Mouse (Mus musculus) midbrain, embryonic 14.5 days (tissue): ENCODE data around the gene Vmn1r72. TPM values are rescaled to one million over a fixed set of nuclear protein-coding genes. Genes with fewer than 3 reads are reported as not detected.
"Not testable (repeated sequence)": the region's sequence is repeated elsewhere in the genome, so short reads cannot be mapped to it uniquely, and the experiment has no call there.

ENCODE experiments used
- ATAC-seq: fragments of 200-750 bp; cut with Nextera tagmentation; 2 replicates; pipeline ENCODE4 v1.8.0; 2017; ENCODE audit warnings: moderate number of reproducible peaks, moderate library complexity; ENCODE audit not compliant: low FRiP score, low TSS enrichment
- DNase-seq: peaks from one replicate; pipeline ENCODE4 v3.0.0-alpha.2; 2015
- H3K27ac ChIP-seq: fragments of 300-500 bp; sonication (generic); replicated peaks from 2 replicates; pipeline ENCODE4 v1.5.1; 2014; ENCODE audit warnings: mild to moderate bottlenecking, low read depth, low read length, moderate library complexity
- H3K27me3 ChIP-seq: fragments of 300-500 bp; sonication (generic); 2 replicates; pipeline ENCODE4 v1.6.1; 2014; ENCODE audit warnings: low read length, control low read depth, mixed read lengths; ENCODE audit not compliant: control insufficient read depth, insufficient read depth
- H3K36me3 ChIP-seq: fragments of 300-500 bp; sonication (generic); 2 replicates; pipeline ENCODE4 v1.6.1; 2014; ENCODE audit warnings: low read length, control low read depth; ENCODE audit not compliant: control insufficient read depth, insufficient read depth
- H3K4me1 ChIP-seq: fragments of 300-500 bp; sonication (generic); 2 replicates; pipeline ENCODE4 v1.6.1; 2014; ENCODE audit warnings: mild to moderate bottlenecking, antibody characterized with exemption, low read length, control low read depth; ENCODE audit not compliant: control insufficient read depth, insufficient read depth
- H3K4me2 ChIP-seq: fragments of 300-500 bp; sonication (generic); 2 replicates; pipeline ENCODE4 v1.6.1; 2014; ENCODE audit warnings: mild to moderate bottlenecking, low read length, moderate library complexity
- H3K4me3 ChIP-seq: fragments of 300-500 bp; sonication (generic); replicated peaks from 2 replicates; pipeline ENCODE4 v1.5.1; 2014; ENCODE audit warnings: low read depth, low read length
- H3K9ac ChIP-seq: fragments of 300-500 bp; sonication (generic); replicated peaks from 2 replicates; pipeline ENCODE4 v1.6.1; 2014; ENCODE audit warnings: mild to moderate bottlenecking, low read length, moderate library complexity
- H3K9me3 ChIP-seq: fragments of 300-500 bp; sonication (generic); 2 replicates; pipeline ENCODE4 v1.6.1; 2016; ENCODE audit warnings: low read length, control low read depth, mixed read lengths; ENCODE audit not compliant: control insufficient read depth
- WGBS: fragments of 180-500 bp; shearing (Covaris S2); extraction: QIAGEN DNeasy Blood & Tissue Kit; methylation state at CpG from one replicate; pipeline ENCODE4 v1.1.7; 2014; 5-methylcytosine and 5-hydroxymethylcytosine counted together
- polyA plus RNA-seq: library from polyadenylated mRNA; unstranded; fragments of >200 nt; fragmentation: Nextera tagmentation; extraction: Ambion mirVana; gene quantifications from 2 replicates; pipeline ENCODE4 v1.2.1, GENCODE M21; 2014

The Vmn1r72 gene
- not detected in 2 replicates for polyA plus RNA-seq

- not testable (repeated sequence) for H3K4me3 ChIP-seq, ATAC-seq
Observed at GRCm38 (mm10) chr7:11680047-11680446, at the start of gene Vmn1r72. Vmn1r72 (minus strand) TSS chr7:11680147.

GRCm38 (mm10) chr7:11617082-11617481 lies 62.9 kb downstream of the Vmn1r72 start:
- not testable (repeated sequence) for ATAC-seq, H3K4me1 ChIP-seq
- 10% methylated on average over 8 of the region's 8 CpGs for WGBS

More at GRCm38 (mm10) chr7:11680047-11680446, at the start of gene Vmn1r72:
- H3K27ac ChIP-seq, H3K27me3 ChIP-seq, H3K4me1 ChIP-seq, H3K9ac ChIP-seq, H3K36me3 ChIP-seq, H3K4me2 ChIP-seq, DNase-seq: not testable (repeated sequence)
- peaks cover 24% of the 10 kb centered on the region for H3K9me3 ChIP-seq

More at GRCm38 (mm10) chr7:11617082-11617481, 62.9 kb downstream of the Vmn1r72 start:
- not testable (repeated sequence) for H3K27ac ChIP-seq, H3K27me3 ChIP-seq, H3K9ac ChIP-seq, H3K36me3 ChIP-seq, DNase-seq, H3K4me2 ChIP-seq, H3K9me3 ChIP-seq, H3K4me3 ChIP-seq

Other genes starting within 250 kb of the Vmn1r72 start
- not detected in 2 replicates for gene Zscan4-ps2, start 165.8 kb downstream of the Vmn1r72 start, polyA plus RNA-seq
- gene Zscan4-ps3, start 70.8 kb downstream of the Vmn1r72 start, polyA plus RNA-seq: not detected in 2 replicates
- gene Vmn1r73, start 50.1 kb upstream of the Vmn1r72 start, polyA plus RNA-seq: not detected in 2 replicates
- gene Vmn1r74, start 153.8 kb upstream of the Vmn1r72 start, polyA plus RNA-seq: not detected in 2 replicates
- not detected in 2 replicates for gene Vmn1r75, start 194.5 kb upstream of the Vmn1r72 start, polyA plus RNA-seq